Mouse (Mus musculus) heart, embryonic 14.5 days (tissue): Measurements from ENCODE around the gene Lrrc23. TPM values are rescaled to one million over a fixed set of nuclear protein-coding genes. Genes with fewer than 3 reads are reported as not detected.
A peak's percentile ranks its signal among the peaks of the same experiment; 100 is the strongest.

Experiments used
- ATAC-seq: fragments of 200-750 bp; cut with Nextera tagmentation; 2 replicates; pipeline ENCODE4 v1.8.0; 2017; ENCODE audit warnings: low read depth, moderate TSS enrichment; ENCODE audit not compliant: insufficient number of reproducible peaks, insufficient read depth, low FRiP score
- H3K27ac ChIP-seq, 2 experiments: fragments of 200-500 bp in 1 of 2; fragments of 300-500 bp in 1 of 2; sonication (generic) in 1 of 2; replicated peaks in 1 of 2; 2 replicates each; pipeline ENCODE4 v1.5.1; 2012 to 2014; ENCODE audit warnings: low read depth in 2 of 2, low read length in 2 of 2, control low read depth in 1 of 2, mild to moderate bottlenecking in 1 of 2, mixed read lengths in 1 of 2; ENCODE audit not compliant: control insufficient read depth in 1 of 2, insufficient read depth in 1 of 2
- H3K27me3 ChIP-seq: fragments of 300-500 bp; sonication (generic); 2 replicates; pipeline ENCODE4 v1.6.1; 2014; ENCODE audit warnings: mild to moderate bottlenecking, low read length, control low read depth; ENCODE audit not compliant: control insufficient read depth, insufficient read depth
- H3K36me3 ChIP-seq: fragments of 300-500 bp; sonication (generic); 2 replicates; pipeline ENCODE4 v1.6.1; 2014; ENCODE audit warnings: mild to moderate bottlenecking, control low read depth, low read length, mixed read lengths; ENCODE audit not compliant: control insufficient read depth, insufficient read depth
- H3K4me1 ChIP-seq, 2 experiments: fragments of 200-500 bp in 1 of 2; fragments of 300-500 bp in 1 of 2; sonication (generic) in 1 of 2; 2 replicates each; pipeline ENCODE4 v1.6.1; 2012 to 2014; ENCODE audit warnings: low read length in 2 of 2, control low read depth in 1 of 2, mixed read lengths in 1 of 2; ENCODE audit not compliant: control insufficient read depth in 2 of 2, insufficient read depth in 2 of 2
- H3K4me2 ChIP-seq: fragments of 300-500 bp; sonication (generic); 2 replicates; pipeline ENCODE4 v1.6.1; 2014; ENCODE audit warnings: mild to moderate bottlenecking, low read length
- H3K4me3 ChIP-seq, 2 experiments: fragments of 200-500 bp in 1 of 2; fragments of 300-500 bp in 1 of 2; sonication (generic) in 1 of 2; 2 replicates each; pipeline ENCODE4 v1.5.1; 2012 to 2014; ENCODE audit warnings: low read length in 2 of 2, mild to moderate bottlenecking in 2 of 2, control low read depth in 1 of 2, low read depth in 1 of 2, moderate library complexity in 1 of 2; ENCODE audit not compliant: control insufficient read depth in 1 of 2, insufficient read depth in 1 of 2
- H3K9ac ChIP-seq: fragments of 300-500 bp; sonication (generic); 2 replicates; pipeline ENCODE4 v1.6.1; 2014; ENCODE audit warnings: mild to moderate bottlenecking, low read length
- H3K9me3 ChIP-seq: fragments of 300-500 bp; sonication (generic); 2 replicates; pipeline ENCODE4 v1.6.1; 2016; ENCODE audit warnings: low read length, control low read depth; ENCODE audit not compliant: control insufficient read depth
- WGBS: fragments of 180-500 bp; shearing (Covaris S2); extraction: QIAGEN DNeasy Blood & Tissue Kit; methylation state at CpG from one replicate; pipeline ENCODE4 v1.1.7; 2014; 5-methylcytosine and 5-hydroxymethylcytosine counted together
- polyA plus RNA-seq: library from polyadenylated mRNA; unstranded; fragments of >200 nt; fragmentation: Nextera tagmentation; extraction: Ambion mirVana; gene quantifications from 2 replicates; pipeline ENCODE4 v1.2.1, GENCODE M21; 2014

Gene Lrrc23
- polyA plus RNA-seq, 1 experiment from 2014 or later: not detected

DNA sequence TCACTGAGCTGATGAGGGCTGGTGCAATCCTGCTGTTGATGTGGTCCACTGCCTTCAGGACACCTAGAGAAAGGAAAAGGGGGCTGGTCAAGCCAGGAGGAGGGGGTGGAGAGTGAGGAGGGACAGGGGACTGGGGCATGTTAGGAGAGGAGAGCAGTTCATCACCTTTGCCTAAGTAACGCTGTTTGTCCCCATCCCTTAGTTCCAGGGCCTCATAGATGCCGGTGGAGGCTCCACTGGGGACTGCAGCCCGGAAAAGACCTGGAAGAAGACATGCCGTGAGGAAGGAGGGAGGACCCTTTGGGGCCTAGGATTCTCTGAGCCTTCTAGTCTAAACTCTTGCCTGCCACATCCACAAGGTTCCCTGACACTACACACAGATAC, 12.0 kb downstream of the Lrrc23 start:
- Histone ChIP-seq H3K9me3 (no peaks in the 10 kb centered on the region), H3K27ac (0 out of 4 replicates have a peak overlapping the region, but pooled peaks of 1 of the 2 experiments have one; percentile 6), H3K36me3 (no peaks in the 10 kb centered on the region), H3K4me1 (peaks cover 21 to 24% of the 10 kb centered on the region in 2 experiments), H3K4me3 (no peak overlapping the region), H3K27me3 (peaks cover 4% of the 10 kb centered on the region; the same call in 1 of the 2 replicates), H3K9ac (0 out of 2 replicates have a peak overlapping the region, but pooled peaks have one; percentile 16), H3K4me2 (no peak overlapping the region)
- ATAC-seq: no peak
- WGBS: 48% methylated on average over 4 of the region's 4 CpGs

DNA sequence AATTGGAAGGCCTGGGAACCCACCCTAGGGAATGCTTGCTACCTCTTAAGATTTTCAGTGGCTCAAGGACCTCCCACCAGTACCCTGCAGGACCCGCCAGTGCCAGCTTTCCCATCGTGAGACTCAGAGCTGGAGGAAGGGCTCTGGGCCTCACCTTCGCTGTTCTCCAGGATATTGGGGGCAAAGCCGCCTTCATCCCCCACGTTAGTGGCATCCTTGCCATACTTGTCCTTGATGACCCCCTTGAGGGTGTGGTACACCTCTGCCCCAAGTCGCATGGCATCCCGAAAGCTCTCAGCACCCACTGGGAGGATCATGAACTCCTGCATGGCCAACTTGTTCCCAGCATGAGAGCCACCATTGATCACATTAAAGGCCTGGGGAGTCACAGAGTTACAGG, 13.6 kb downstream of the Lrrc23 start:
- Histone ChIP-seq H3K9ac (no peak overlapping the region), H3K36me3 (no peaks in the 10 kb centered on the region), H3K4me3 (no peak overlapping the region), H3K4me2 (no peak overlapping the region), H3K9me3 (no peaks in the 10 kb centered on the region), H3K27ac (no peak overlapping the region), H3K27me3 (peaks cover 7% of the 10 kb centered on the region; the same call in 1 of the 2 replicates), H3K4me1 (peaks cover 21 to 24% of the 10 kb centered on the region in 2 experiments)
- 80% methylated on average over 7 of the region's 7 CpGs for WGBS
- ATAC-seq: no peak

DNA sequence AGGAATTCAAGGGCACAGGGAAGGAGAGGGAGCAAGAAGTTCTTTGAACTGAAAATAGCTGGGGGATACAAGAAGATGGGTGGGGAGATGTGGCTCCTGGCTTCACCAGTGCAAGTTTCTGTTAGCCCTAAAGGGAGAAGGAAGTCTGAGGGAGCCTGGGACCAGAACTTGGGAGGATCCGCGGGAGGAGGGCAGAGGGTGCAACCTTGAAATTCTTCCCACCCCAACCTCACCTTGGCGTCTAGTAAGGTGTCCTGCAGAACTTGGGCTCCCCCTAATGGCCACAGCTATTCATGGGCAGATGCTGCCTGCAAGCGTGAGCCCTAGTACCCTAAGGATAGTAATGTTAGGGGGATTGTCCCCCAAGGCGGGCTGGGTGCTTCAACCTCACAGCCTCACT, 20.3 kb downstream of the Lrrc23 start:
- WGBS: 3% methylated on average over 5 of the region's 5 CpGs
- Histone ChIP-seq H3K9me3 (no peaks in the 10 kb centered on the region), H3K36me3 (no peaks in the 10 kb centered on the region), H3K4me3 (no peak overlapping the region), H3K4me1 (peaks cover 25 to 34% of the 10 kb centered on the region in 2 experiments), H3K27me3 (0 out of 2 replicates have a peak, but pooled peaks cover 3% of the 10 kb centered on the region), H3K4me2 (peak overlapping the region; percentile 68), H3K27ac (peak overlapping the region in 1 of 2 experiments; percentile 97; a peak in 2 of 4 replicates), H3K9ac (peak overlapping the region; percentile 56)
- ATAC-seq: no peak

DNA sequence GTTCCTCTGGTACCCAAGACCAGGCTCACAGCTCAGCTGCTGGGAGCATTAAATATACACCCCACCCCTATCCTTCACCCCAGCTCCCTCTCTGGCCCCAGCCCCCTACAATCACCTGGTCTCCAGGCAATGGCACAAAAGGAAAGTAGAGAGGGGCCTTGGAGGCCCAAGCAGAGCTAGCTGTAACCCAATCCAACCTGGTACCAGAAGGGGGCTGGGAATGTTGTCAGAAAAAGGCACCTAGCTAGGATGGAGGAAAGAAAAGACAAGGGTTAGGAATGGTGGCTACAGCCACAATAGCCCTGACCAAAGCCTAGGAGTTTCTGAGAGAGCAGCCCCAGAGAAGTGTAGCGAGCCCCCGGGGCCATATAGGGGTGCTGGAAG, 20.7 kb downstream of the Lrrc23 start:
- peak overlapping the region; percentile 61 to 97; a peak in 3 of 4 replicates for H3K27ac ChIP-seq
- ATAC-seq: no peak
- no peaks in the 10 kb centered on the region for H3K36me3 ChIP-seq
- no peaks in the 10 kb centered on the region for H3K9me3 ChIP-seq
- 0 out of 2 replicates have a peak, but pooled peaks cover 3% of the 10 kb centered on the region for H3K27me3 ChIP-seq
- peaks cover 25 to 38% of the 10 kb centered on the region in 2 experiments for H3K4me1 ChIP-seq
- H3K4me3 ChIP-seq: no peak overlapping the region
- H3K9ac ChIP-seq: peak overlapping the region; percentile 56
- H3K4me2 ChIP-seq: peak overlapping the region; percentile 68
- 29% methylated on average over 2 of the region's 2 CpGs for WGBS

DNA sequence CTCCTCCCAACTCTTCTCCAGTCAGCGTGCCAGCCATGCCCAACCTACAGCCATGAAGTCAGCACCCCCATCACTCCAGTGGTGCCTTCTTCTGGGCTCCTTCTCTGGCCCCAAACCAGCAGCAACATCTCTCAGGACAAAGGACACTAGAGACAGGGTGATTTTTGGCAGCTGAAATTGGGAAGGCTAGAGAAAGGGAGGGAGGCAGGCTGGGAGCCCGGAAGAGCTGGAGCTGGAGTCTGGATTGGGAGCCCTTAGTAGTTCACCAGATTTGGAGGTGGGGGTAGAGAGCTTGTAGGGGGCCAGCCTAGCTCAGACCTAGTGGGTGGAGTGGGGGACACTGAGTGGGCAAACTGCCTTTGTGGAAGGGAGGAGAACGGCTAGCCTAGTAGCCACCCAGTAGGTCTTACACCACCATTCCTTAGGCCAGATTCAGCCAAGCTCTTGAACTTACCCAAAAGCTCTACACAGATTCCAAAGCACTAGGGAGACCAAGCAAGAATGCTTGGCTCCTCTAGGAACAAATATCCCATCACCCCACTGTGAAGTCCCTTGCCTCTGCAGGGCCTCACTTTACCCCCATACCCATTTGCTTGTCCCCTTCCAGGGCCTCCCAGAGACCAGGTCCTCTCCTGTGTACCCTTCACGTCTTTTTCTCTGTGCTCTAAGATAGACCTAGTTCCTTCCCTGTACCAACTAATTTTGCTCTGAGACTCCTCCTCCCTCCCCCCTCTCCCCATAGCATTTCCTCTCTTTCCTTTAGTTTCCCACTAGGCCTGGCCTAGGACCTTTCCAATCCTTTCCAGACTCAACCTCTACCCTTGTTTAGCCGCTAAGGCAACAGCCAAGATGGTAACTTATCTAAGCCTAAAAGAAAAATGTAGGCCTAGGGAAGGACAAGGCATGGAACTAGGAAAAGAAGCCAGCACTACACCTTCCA, 21.3 kb downstream of the Lrrc23 start:
- Histone ChIP-seq H3K9me3 (no peaks in the 10 kb centered on the region), H3K4me2 (peak overlapping the region; percentile 68), H3K27ac (peak overlapping the region; percentile 82 to 97), H3K27me3 (0 out of 2 replicates have a peak, but pooled peaks cover 3% of the 10 kb centered on the region), H3K4me3 (peak overlapping the region; percentile 86 to 94), H3K9ac (peak overlapping the region; percentile 94), H3K36me3 (no peaks in the 10 kb centered on the region), H3K4me1 (peaks cover 25 to 40% of the 10 kb centered on the region in 2 experiments)
- 37% methylated on average over 5 of the region's 5 CpGs for WGBS
- no peak for ATAC-seq

DNA sequence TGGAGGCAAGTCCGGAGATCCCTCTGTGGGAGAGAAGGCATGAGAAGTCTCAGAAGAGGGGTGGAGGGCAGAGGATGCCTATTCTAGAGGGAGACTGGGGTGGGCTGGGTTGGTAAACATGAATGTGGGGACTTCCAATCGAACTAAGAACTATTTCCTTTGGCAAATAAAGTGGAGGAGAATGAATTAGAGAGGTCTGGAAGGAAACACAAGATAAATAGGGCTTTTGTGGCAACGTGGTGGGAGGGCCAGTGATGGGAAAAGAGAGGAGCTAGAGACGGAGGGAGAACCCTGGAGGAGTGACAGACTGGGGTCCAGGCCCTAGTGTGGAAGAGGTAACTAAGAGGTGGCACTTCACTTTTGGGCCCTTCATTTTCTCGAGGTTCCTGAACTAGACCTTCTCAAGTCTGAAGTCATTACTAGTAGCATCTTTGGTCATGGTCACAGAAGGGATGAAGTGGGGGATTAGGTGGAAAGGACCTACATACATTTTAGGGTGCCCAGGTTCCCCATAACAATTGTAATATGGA, 22.1 kb downstream of the Lrrc23 start:
- Histone ChIP-seq H3K9ac (peak overlapping the region; percentile 94), H3K4me3 (peak overlapping the region; percentile 86 to 94), H3K27me3 (0 out of 2 replicates have a peak, but pooled peaks cover 3% of the 10 kb centered on the region), H3K4me2 (peak overlapping the region; percentile 68), H3K4me1 (peaks cover 25 to 40% of the 10 kb centered on the region in 2 experiments), H3K27ac (peak overlapping the region; percentile 82 to 97), H3K9me3 (no peaks in the 10 kb centered on the region), H3K36me3 (peaks cover under 1% of the 10 kb centered on the region; the same call in 1 of the 2 replicates)
- 12% methylated on average over 5 of the region's 5 CpGs for WGBS
- no peak for ATAC-seq

DNA sequence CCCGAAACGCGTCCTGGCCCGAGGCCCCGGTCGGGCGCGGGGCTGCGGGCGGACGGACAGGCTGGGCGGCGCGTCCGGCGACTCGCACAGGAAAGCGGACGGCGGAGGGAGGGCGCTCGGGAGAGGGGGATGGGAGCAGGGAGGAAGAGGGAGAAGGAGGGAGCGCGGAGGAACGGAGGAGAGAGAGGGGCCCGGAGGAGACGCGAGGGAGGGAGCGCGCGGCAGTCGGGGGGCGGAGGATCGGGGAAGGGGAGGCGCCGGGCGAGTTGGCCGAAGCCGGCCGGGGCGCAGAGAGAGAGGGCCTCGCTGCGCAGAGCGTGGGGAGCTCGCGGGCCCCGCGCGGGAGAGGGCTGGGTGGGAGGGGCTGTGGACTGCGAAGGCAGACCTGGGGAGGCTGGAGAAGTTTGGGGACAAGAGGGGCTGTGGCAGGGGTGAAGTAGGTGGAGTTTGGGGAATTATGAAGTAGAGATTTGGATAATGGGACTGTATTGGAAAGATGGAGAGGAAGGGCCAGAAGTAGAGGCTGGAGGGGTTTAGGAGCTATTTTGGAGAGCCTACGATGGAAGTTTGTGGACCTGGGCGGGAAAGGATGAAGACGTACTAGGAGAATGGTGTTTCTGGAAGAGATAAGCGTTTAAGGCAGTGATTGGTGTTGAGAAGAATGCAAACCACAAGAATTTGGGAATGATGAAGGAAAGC, 22.7 kb downstream of the Lrrc23 start:
- H3K9ac ChIP-seq: peak overlapping the region; percentile 94
- peak overlapping the region; percentile 68 for H3K4me2 ChIP-seq
- 2% methylated on average over 49 of the region's 54 CpGs for WGBS
- 0 out of 2 replicates have a peak, but pooled peaks cover 2% of the 10 kb centered on the region for H3K27me3 ChIP-seq
- H3K27ac ChIP-seq: peak overlapping the region; percentile 82 to 97
- no peaks in the 10 kb centered on the region for H3K9me3 ChIP-seq
- H3K4me1 ChIP-seq: peaks cover 25 to 40% of the 10 kb centered on the region in 2 experiments
- H3K4me3 ChIP-seq: peak overlapping the region; percentile 86 to 94
- peaks cover 7% of the 10 kb centered on the region; the same call in 1 of the 2 replicates for H3K36me3 ChIP-seq
- peak; percentile 74 for ATAC-seq
